7 mouse cellular contexts compared by ENCODE assay signal in the genomic region with DNA sequence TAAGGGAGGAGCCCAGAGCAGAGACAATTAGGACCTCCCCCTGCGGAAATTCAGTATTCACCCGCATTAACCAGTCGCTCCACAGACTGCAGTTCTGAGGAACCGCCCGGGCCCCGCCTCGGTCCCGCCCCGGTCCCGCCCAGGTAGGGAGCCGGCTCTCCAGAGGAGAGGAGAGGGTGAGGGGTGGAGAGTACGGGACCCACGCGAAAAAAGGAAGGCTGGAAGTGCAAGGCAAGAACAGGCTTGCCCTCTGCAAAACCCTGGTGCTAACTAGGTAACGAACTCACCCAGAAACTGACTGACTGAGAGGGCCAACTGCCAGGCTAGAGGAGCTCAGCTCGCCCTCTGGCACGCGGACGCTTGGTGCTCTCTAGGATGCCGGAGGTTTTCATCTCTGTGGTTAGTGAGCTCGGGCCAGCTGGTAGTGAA. TPM values are rescaled to one million over a fixed set of nuclear protein-coding genes. Genes with fewer than 3 reads are reported as not detected.
DNase-seq lines count a peak whose midpoint lies in the region; ATAC-seq lines count a peak whose summit lies in the region.

No protein-coding gene starts in this region.

- intact Hi-C loops in gastrocnemius, postnatal 36 days (cut with DNase I), result loop anchor here (10.0 kb wide), 1 partner anchor 101 kb away; the partner anchor contains the start of gene Zkscan3
- intact Hi-C loops in left cerebral cortex, postnatal 36 days (cut with DNase I), result loop anchor here (2.0 kb wide), 2 partner anchors 25 to 53 kb away; partner anchors contain the start of genes Zkscan8 and Zscan26

- H3K9me3 ChIP-seq in intestine, embryonic 16.5 days (ENCODE audit: control insufficient read depth, low read length), result no peaks in the 10 kb centered on the region
- no peaks in the 10 kb centered on the region for H3K9me3 ChIP-seq in midbrain, embryonic 11.5 days (ENCODE audit: control insufficient read depth, low read length)

- H3K4me2 ChIP-seq in intestine, embryonic 16.5 days (ENCODE audit: low read depth, low read length), result peak overlapping the region; percentile 63
- peak overlapping the region; percentile 48 for H3K4me2 ChIP-seq in midbrain, embryonic 11.5 days

- H3K4me1 ChIP-seq in intestine, embryonic 16.5 days (ENCODE audit: control insufficient read depth, insufficient read depth, low read length), result no peaks in the 10 kb centered on the region
- H3K4me1 ChIP-seq in midbrain, embryonic 11.5 days (ENCODE audit: control insufficient read depth, insufficient read depth, low read length), result peaks cover 5% of the 10 kb centered on the region; the same call in 1 of the 2 replicates

- peak overlapping the region; percentile 70 for H3K27ac ChIP-seq in intestine, embryonic 16.5 days (ENCODE audit: low read length)
- H3K27ac ChIP-seq in midbrain, embryonic 11.5 days (ENCODE audit: low read depth, low read length), result peak overlapping the region; percentile 54; the same call in 1 of the 2 replicates

- peak; percentile 100 for ATAC-seq in intestine, embryonic 16.5 days
- ATAC-seq in midbrain, embryonic 11.5 days (ENCODE audit: low FRiP score), result peak; percentile 99

- WGBS in intestine, embryonic 16.5 days, result under 1% methylated on average over 21 of the region's 21 CpGs
- WGBS in midbrain, embryonic 11.5 days, result under 1% methylated on average over 21 of the region's 21 CpGs

- H3K27me3 ChIP-seq in intestine, embryonic 16.5 days (replicated peaks; ENCODE audit: control insufficient read depth, insufficient read depth, low read length), result no peaks in the 10 kb centered on the region
- no peaks in the 10 kb centered on the region for H3K27me3 ChIP-seq in midbrain, embryonic 11.5 days (ENCODE audit: control insufficient read depth, insufficient read depth, low read length)

- peak; percentile 95 for DNase-seq in adrenal gland, adult 2 months
- peak; percentile 78 for DNase-seq in embryo, embryonic 11.5 days (ENCODE audit: low read depth, low spot score)
- peak; percentile 72 to 76 for DNase-seq in gastrocnemius, postnatal 36 days
- DNase-seq in left cerebral cortex, postnatal 36 days (ENCODE audit: low spot score in 2 of 2), result peak; percentile 68 to 74
- peak; percentile 98 for DNase-seq in midbrain, embryonic 11.5 days (ENCODE audit: low spot score, missing footprints)
- peak; percentile 71 for DNase-seq in skeletal muscle tissue, adult 2 months (ENCODE audit: low read depth, low spot score)

- H3K4me3 ChIP-seq in intestine, embryonic 16.5 days (ENCODE audit: low read length), result peak overlapping the region; percentile 80
- peak overlapping the region; percentile 67 for H3K4me3 ChIP-seq in midbrain, embryonic 11.5 days (ENCODE audit: low read depth, low read length)

- H3K9ac ChIP-seq in intestine, embryonic 16.5 days (ENCODE audit: low read depth, low read length), result peak overlapping the region; percentile 82
- peak overlapping the region; percentile 80 for H3K9ac ChIP-seq in midbrain, embryonic 11.5 days (ENCODE audit: low read length)

- no peaks in the 10 kb centered on the region for H3K36me3 ChIP-seq in intestine, embryonic 16.5 days (ENCODE audit: control insufficient read depth, insufficient read depth, low read length)
- no peaks in the 10 kb centered on the region for H3K36me3 ChIP-seq in midbrain, embryonic 11.5 days (ENCODE audit: control insufficient read depth, insufficient read depth, low read length)

RNA-seq across cellular contexts. Expression of gene Gm11273, which starts 5.0 kb away (rescaled TPM):
- 100 to 1,000 TPM in 1 of 2 experiments, 10 to 100 TPM in 1; 95.4 to 165 TPM for total RNA-seq in adrenal gland, adult 2 months (2021)
- 56.6 and 56.8 TPM in 2 replicates for polyA plus RNA-seq in adrenal gland, adult 2 months (2012; rRNA removed)
- 100 to 1,000 TPM; 119 to 122 TPM for total RNA-seq in gastrocnemius, postnatal 36 days (2021)
- 10.9 and 12.1 TPM in 2 replicates for polyA plus RNA-seq in intestine, embryonic 16.5 days (2015; fragmentation: Nextera tagmentation; extraction: Ambion mirVana)
- total RNA-seq in left cerebral cortex, postnatal 36 days (2021), result 10 to 100 TPM; 56.4 to 67.0 TPM
- polyA plus RNA-seq in midbrain, embryonic 11.5 days (2014; fragmentation: Nextera tagmentation; extraction: Ambion mirVana), result 3.7 and 4.0 TPM in 2 replicates

RNA-seq across cellular contexts. Expression of gene AK157302, which starts 11.2 kb away (rescaled TPM):
- 10 to 100 TPM; 13.3 to 14.2 TPM for total RNA-seq in adrenal gland, adult 2 months (2021)
- 0.09 TPM in 1 of 2 replicates, not detected in the other for polyA plus RNA-seq in adrenal gland, adult 2 months (2012; rRNA removed)
- 10 to 100 TPM; 21.6 to 22.8 TPM for total RNA-seq in gastrocnemius, postnatal 36 days (2021)
- polyA plus RNA-seq in intestine, embryonic 16.5 days (2015; fragmentation: Nextera tagmentation; extraction: Ambion mirVana), result 0.22 and 0.39 TPM in 2 replicates
- 10 to 100 TPM; 20.5 to 25.5 TPM for total RNA-seq in left cerebral cortex, postnatal 36 days (2021)
- polyA plus RNA-seq in midbrain, embryonic 11.5 days (2014; fragmentation: Nextera tagmentation; extraction: Ambion mirVana), result 0.32 and 0.66 TPM in 2 replicates

RNA-seq across cellular contexts. Expression of gene Zkscan8, which starts 24.7 kb away (rescaled TPM):
- total RNA-seq in adrenal gland, adult 2 months (2021), result 10 to 100 TPM; 13.9 to 17.1 TPM
- 1.2 and 1.5 TPM in 2 replicates for polyA plus RNA-seq in adrenal gland, adult 2 months (2012; rRNA removed)
- total RNA-seq in gastrocnemius, postnatal 36 days (2021), result 1 to 10 TPM; 4.0 to 6.2 TPM
- polyA plus RNA-seq in intestine, embryonic 16.5 days (2015; fragmentation: Nextera tagmentation; extraction: Ambion mirVana), result 3.0 and 3.4 TPM in 2 replicates
- total RNA-seq in left cerebral cortex, postnatal 36 days (2021), result 10 to 100 TPM; 15.9 to 18.1 TPM
- 10.6 and 11.1 TPM in 2 replicates for polyA plus RNA-seq in midbrain, embryonic 11.5 days (2014; fragmentation: Nextera tagmentation; extraction: Ambion mirVana)

RNA-seq across cellular contexts. Expression of gene Gm10065, which starts 27.0 kb away (rescaled TPM):
- total RNA-seq in adrenal gland, adult 2 months (2021), result not detected
- 1.4 TPM in 1 of 2 replicates, not detected in the other for polyA plus RNA-seq in adrenal gland, adult 2 months (2012; rRNA removed)
- not detected for total RNA-seq in gastrocnemius, postnatal 36 days (2021)
- polyA plus RNA-seq in intestine, embryonic 16.5 days (2015; fragmentation: Nextera tagmentation; extraction: Ambion mirVana), result not detected in 2 replicates
- not detected for total RNA-seq in left cerebral cortex, postnatal 36 days (2021)
- not detected in 2 replicates for polyA plus RNA-seq in midbrain, embryonic 11.5 days (2014; fragmentation: Nextera tagmentation; extraction: Ambion mirVana)

RNA-seq across cellular contexts. Expression of gene Zkscan4, which starts 27.5 kb away (rescaled TPM):
- total RNA-seq in adrenal gland, adult 2 months (2021), result 1 to 10 TPM; 1.8 to 3.6 TPM
- polyA plus RNA-seq in adrenal gland, adult 2 months (2012; rRNA removed), result 0.46 and 0.85 TPM in 2 replicates
- under 1 TPM; 0.25 to 0.43 TPM for total RNA-seq in gastrocnemius, postnatal 36 days (2021)
- 2.4 and 2.5 TPM in 2 replicates for polyA plus RNA-seq in intestine, embryonic 16.5 days (2015; fragmentation: Nextera tagmentation; extraction: Ambion mirVana)
- total RNA-seq in left cerebral cortex, postnatal 36 days (2021), result 1 to 10 TPM; 7.5 to 7.6 TPM
- 3.9 and 4.2 TPM in 2 replicates for polyA plus RNA-seq in midbrain, embryonic 11.5 days (2014; fragmentation: Nextera tagmentation; extraction: Ambion mirVana)

Comparison
In these comparisons a context has a peak if more than half of its experiments do, and no peak if none do; other contexts are left out.
1. Peak in every context shown above with its lines: DNase-seq, ATAC-seq, H3K4me3 ChIP-seq and H3K27ac ChIP-seq.